Mouse (Mus musculus) adrenal gland, adult 18-20 months (tissue): ENCODE results near the gene Nomo1. TPM values are rescaled to one million over a fixed set of nuclear protein-coding genes. Genes with fewer than 3 reads are reported as not detected.

Experiments used
- DNase-seq, 2 experiments: peaks; one replicate each; pipeline ENCODE4 v3.0.0; 2021 to 2022; ENCODE audit warnings: low spot score in 2 of 2
- total RNA-seq, 2 experiments: library from RNA; stranded (reverse); gene quantifications; 1 replicate in 1 of 2; 2 replicates in 1 of 2; pipeline ENCODE4 v1.2.3; 2021

Gene Nomo1
- total RNA-seq, 2 experiments from 2014 or later, result 64.2 to 67.0 TPM

DNA sequence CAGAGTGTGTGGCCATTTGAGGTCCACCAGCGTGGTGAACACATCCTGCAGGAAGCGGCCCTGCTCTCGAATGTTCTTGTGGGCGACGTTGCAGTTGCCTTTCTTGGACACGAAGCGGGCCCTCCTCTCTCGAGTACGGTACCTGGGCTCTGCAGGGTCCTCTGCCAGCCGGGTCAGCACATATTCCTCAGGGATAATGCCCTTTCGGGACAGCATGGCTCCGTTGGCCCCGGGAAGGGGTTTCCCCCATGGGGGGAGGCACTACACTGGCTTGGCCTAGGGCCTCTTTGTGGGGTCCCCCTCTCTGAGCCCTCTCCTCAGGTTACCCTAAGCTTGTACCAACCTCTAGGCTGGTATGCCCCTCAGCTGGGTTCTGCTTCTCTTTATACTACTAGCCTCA lies 66.2 kb downstream of the Nomo1 start:
- DNase-seq, result no peak

GRCm38 (mm10) chr7:46100563-46100962 lies 67.1 kb downstream of the Nomo1 start, which contains the start of gene Kcnj11:
TSS of gene Kcnj11 (minus strand) at chr7:46100764.
- DNase-seq, result peak; percentile 58 to 65

DNA sequence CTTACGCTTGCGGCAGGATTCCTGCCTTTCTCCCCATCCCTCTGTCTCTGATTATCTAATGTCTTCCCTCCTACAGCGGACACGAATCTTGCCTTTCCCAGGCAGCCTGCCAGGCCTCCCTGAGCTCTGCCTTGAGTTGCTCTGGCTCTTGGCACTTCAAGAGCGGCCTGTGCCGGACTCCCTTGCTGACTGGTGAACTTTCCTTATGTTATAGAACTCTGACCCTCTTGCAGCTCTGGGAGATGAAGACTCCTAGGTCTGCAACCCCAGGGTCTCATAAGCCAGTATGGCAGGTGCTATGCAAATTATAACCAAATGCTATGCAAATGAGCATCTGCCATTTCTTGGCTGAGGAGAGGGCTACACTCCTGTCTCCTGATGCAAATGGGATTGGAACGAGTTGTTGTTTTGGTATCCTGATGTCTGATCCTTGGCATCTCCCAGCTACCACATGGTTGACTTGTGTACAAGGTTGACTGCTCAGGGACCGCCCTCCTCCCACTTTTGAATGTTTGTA lies 69.6 kb downstream of the Nomo1 start:
- no peak for DNase-seq

DNA sequence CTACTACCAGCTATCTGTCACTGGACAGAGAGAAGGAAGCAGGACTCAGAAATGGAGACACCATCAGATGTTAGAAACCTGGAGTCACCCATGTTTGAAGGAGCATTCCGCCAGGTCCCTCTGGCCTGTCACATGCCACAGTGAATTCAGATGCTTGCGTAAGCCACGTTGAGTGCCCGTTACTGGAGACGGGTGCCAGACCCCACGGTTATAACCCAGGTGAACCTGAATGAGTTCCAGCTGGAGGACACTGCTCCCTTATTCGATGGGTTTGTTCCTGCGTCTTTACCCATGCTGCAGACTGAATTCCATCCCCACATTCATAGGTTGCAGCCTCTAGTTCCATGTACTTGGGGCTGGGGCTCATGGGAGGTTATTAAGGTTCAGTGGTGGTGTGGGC lies 70.3 kb downstream of the Nomo1 start:
- DNase-seq, result no peak

DNA sequence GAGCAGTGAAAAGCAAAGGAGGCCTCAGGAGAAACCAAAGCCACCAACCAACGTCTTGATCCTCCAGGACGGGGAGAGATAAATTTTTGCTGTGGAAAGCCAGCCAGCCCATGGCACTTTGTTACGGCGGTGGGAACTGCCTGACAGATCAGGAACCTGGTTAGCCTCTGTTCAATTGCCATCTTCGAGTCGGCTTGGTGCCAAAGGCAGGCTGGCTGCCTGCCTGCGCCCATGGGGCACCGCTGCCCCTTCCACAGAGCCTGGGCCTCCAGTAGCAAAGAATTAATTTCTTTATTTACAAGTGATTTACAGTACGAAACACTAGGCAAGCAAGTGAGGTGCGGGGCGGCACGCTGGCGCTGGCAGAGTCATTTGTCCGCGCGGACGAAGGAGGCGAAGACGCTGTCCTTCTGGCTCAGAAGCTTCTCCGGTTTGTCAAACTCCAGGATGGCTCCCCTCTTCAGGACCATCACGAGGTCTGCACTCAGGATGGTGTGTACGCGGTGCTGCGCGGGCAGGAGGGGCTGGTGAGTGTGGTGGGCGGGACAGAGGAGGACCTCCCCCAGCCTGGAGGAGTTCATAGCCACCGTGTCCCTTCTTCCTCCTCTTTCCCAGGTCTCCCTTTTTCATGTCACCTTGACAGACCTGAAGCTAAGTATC lies 70.9 kb downstream of the Nomo1 start:
- DNase-seq, result no peak

DNA sequence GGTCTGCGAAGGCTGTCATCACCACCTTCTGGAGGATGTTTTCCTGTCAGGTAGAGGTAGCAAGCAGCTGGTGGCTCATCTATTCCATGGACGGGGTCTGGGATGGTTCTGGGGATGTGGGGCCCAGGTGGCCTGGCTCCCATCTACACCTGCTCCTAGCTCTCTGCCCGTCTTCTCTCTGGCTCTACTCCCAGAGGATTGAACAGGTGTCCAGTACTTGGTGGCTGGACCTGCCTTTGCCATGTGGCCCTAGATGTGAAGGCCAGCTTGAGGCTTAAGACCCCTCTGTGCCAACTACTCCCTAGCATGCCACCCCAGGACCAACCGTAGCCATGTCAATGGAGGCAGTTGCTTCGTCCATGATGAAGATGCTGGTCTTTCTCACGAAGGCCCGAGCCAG lies 72.0 kb downstream of the Nomo1 start:
- no peak for DNase-seq

DNA sequence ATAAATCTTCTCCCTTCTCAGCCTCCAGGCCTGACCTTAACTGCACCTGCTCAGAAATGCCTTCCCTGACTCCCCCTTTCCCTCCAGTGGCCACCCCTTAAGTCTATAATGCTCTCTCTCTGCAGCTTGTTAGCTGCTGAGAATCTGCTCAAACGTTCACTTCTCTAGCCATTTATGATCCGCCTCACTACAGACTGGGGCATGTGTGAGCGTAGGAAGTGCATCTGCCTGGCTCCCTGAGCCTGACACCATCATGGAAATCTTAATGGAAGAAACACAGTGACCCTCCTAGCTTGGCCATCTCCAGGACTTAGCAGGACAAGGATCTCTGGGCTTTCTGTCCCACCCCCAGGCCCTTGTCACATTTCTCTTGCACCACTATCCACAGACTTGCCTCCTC lies 76.6 kb downstream of the Nomo1 start:
- no peak for DNase-seq

DNA sequence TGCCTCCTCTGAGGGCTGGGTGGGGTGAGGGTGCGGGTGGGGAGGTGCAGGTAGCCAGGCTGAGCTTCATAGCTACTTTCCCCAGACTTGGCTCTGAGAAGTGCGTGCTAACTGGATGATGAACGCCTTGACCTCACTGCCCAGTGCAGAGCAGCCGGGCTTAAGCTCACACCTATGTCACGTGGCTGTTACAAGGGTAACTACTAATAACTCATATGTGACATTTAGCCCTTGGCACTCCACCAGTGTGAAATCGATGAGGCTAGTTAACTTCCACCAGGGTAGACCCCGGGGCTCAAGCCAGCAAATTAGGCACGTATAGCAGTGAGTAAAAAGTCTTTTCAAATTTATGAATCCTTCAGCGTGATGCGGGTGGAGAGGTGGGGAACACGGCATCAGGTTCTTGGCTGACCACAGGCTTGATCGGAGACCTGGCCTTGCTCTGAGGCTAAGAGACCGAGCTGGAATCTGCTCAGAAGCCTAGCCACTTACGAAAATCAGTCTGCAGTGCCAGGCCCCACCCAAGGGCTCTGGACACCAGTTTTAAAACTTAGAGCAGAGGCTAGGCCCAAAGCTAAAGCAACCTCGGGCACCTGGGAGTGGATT lies 77.8 kb downstream of the Nomo1 start:
- no peak for DNase-seq

DNA sequence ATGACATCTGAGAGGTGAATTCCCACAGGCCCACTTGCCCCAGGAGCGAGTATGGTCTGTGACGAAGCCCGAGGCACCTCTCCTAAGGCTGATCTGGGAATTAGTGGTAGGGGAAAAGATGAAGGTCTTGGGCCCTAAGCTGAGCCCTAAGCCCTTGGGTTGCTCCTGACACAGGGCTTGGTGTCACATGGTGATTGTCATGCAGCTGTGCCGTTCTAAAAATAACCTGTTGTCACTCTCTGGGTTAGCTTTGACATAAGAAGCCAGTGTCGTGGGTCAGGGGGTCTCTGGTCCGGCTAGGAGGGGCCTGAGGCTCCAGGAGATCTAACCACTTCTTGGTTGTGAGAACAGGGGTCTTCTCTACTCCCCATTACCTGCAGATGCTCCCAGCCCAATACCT lies 78.4 kb downstream of the Nomo1 start:
- DNase-seq, result no peak

DNA sequence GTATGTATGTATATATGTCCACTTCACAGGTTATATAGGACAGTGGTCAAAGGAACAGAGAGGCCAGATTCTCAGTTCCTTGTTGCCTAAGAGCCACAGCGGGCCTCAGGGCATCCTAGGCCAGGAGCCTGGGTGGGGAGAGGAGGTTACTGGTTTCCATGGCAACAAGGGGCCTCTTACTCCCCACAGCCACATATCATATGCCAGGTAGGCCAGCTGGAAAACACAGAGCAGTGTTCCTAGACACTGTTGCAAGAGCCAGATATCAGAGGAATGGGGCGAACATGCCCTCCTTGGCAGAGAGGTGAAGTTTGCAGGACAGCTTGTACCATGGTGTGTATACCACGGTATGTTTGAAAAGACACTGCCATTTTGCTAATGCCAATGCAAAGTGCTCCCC lies 79.9 kb downstream of the Nomo1 start:
- no peak for DNase-seq

DNA sequence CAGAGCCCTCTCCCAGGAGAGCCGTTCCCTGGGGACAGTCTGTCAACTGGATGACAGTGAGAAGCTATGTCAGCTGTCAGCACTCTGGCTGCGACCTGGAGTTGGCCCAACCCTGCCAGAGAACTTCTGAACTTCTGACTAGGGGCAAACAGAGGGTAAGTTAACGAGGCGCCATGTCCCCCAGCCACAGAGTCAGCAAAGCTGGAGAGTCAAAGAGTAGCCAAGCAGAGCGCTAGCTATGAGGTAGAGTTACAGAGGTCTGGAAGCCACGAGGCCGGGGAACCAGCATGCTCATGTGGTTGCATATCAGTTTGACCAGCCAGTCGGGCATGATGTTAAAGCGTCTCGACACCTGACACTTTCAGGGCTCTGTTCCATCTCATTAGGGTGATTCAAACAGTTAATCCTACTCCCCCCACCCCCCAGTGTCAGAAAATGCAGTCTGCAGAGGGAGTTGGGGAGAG lies 82.7 kb downstream of the Nomo1 start:
- DNase-seq, result no peak

DNA sequence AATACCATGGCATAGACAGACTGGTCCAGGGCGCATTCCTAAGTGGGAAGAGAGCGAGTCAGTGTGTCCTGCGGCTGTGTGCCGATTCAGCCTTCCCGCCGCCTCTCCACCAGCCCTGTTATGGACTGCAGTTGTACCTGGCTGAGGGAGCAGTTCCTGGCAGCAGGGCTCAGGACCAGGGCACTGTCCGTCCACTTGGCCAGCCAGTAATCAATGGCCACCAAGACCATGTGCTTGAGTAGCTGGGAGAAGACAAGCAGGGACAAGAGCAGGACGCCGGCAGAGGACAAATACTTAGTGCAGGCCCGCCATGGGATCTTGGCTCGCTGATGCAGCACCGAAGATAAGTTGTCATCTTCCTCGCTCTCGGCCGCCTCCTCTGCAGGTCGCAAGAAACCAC lies 83.5 kb downstream of the Nomo1 start:
- DNase-seq, result no peak

DNA sequence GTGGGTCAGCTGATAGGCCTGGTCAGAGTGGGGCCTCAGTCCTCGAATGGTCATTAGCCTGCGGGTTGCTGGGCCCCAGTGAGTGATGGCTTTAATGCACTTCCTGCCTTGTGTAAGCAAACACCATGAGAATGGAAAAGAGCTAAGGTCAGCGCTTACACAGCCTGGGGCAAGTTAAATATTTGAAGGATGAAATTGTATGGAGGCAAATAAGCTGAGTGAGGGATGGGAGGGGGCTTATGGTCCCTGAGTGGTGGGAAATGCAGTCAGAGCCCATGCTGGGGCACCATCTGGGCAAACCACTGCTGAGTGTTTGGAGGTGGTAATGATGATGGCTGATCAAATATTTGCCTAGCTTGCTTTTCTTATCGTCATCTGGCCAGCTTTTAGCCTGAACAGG lies 89.5 kb downstream of the Nomo1 start:
- DNase-seq, result no peak

GRCm38 (mm10) chr7:46124460-46124859 lies 91.0 kb downstream of the Nomo1 start:
- no peak for DNase-seq

DNA sequence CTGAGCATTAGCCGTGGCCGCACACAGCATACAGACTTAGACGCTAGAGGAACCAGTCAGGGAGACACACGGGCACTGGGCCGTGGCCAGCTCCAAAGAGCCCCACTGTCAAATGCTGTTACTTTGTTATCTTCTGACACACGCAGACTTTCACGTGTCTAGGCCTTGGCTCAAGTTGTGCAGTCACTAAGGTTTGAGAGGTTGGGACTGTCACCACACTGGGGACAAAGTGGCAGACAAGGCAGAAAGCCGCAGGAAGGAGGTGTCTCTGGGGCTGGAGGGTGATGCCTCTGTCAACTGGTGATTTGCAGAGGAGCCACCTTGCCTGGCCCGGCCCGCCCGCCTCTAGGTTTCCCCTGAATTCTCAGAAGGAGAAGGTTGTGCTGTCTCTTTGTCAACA lies 91.8 kb downstream of the Nomo1 start:
- no peak for DNase-seq

DNA sequence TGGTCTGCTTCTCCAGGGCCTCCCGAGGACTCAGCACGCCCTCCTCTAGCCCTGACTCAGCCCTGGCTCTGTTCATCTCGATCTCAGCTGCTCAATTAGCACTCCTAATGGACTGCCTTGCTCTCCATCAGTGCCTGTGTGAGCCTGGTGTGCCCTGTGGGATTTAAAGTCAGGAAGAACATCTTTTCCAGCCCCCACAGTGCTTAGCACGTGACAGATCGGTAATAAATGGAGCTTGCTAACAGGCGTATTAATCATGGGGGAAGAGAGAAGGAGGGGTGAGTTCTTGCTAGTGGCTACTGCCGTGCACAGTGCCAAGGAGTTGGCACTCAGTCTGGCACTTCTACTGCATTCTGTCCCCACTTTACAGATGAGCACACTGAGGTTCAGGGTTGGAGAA lies 94.7 kb downstream of the Nomo1 start:
- DNase-seq, result no peak

GRCm38 (mm10) chr7:46129463-46130179 lies 96.1 kb downstream of the Nomo1 start:
- no peak for DNase-seq

DNA sequence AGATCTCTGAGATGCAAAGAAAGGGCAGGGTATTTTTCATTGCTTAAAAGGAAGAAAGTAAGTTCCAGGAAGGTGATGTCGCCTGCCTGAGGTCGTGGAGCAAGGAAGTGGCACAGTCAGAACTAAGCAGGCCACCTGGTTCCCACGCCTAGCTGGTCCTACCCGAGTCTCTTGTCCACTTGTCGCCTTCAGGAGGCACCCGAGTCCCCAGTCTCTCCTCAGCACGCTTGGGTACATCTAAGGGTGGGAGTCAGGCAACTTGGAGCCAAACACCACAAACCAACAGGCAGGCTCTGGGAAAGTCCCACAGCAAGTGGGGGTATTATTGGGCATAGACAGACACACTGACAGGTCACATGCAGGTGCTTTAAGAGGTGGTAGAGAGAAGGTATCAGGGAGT lies 97.2 kb downstream of the Nomo1 start:
- DNase-seq, result no peak

DNA sequence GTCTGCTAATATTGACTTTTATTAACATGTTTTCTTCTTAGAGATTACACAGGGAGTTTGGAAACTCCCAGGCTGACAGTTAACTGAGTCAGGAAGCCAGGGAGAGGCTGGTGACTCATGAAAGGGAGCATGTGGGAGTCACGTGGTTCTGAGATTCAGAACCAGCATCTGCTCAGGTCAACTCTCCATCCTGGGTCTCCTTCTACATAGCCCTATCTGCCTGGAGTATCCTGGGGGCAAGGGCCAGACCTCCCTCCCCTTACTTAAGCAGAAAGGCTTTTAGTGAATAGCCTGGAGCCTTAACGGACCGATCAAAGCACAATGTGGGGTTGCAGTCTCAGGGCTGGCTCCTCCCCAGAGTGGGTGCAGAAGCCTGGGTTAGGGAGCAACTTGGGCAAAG lies 97.8 kb downstream of the Nomo1 start:
- DNase-seq, result peak in 1 of 2 experiments; percentile 28

GRCm38 (mm10) chr7:46131806-46132205 lies 98.3 kb downstream of the Nomo1 start:
- no peak for DNase-seq

GRCm38 (mm10) chr7:46132229-46132628 lies 98.7 kb downstream of the Nomo1 start:
- DNase-seq, result no peak
